Mouse (Mus musculus) left cerebral cortex, adult 2 months (tissue): ENCODE data around the gene Arpc3. TPM values are rescaled to one million over a fixed set of nuclear protein-coding genes. Genes with fewer than 3 reads are reported as not detected.

ENCODE experiments used
- DNase-seq, 2 experiments: peaks; one replicate each; pipeline ENCODE4 v3.0.0; 2021 to 2022; ENCODE audit warnings: low spot score in 2 of 2, mixed read lengths in 1 of 2; ENCODE audit errors: extremely low spot score in 1 of 2
- H3K27ac ChIP-seq: fragments of 200-600 bp; 2 replicates; pipeline ENCODE4 v1.8.1; 2022
- H3K4me3 ChIP-seq: fragments of 200-600 bp; 2 replicates; pipeline ENCODE4 v1.8.1; 2022
- CTCF ChIP-seq: fragments of 200-600 bp; IDR thresholded peaks from 2 replicates; pipeline ENCODE4 v1.8.1; 2022; ENCODE audit warnings: antibody characterized with exemption, mild to moderate bottlenecking, moderate library complexity
- intact Hi-C: fragments of 180-260 bp; cut with DNase I; formaldehyde crosslinking; loops from one replicate; pipeline ENCODE4 v1.15.1; 2025
- total RNA-seq, 2 experiments: library from RNA; stranded (reverse); gene quantifications; 2 replicates each; pipeline ENCODE4 v1.2.3; 2021

The Arpc3 gene
- total RNA-seq, 2 experiments from 2014 or later = 200 to 216 TPM

DNA sequence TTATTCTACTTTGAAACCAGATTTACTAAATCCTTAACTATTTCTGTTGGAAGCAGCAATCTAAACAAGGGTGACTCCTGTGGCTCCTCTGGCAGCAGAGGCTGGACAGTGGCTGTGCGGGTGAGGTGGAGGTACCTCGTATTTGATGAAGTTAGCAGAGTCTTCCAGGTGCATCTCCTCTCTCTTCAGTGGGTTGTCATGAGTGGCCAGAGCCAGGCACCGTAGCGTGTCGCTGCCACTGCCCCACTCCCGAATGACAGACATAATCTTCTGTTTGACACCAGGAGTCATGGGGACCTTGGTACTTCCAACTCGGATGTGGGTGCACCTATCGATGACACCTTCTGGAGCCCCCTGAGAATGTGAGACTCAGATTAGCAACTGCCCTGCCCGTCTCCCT lies 69.8 kb downstream of the Arpc3 start:
- intact Hi-C loops = no loop called here
- H3K27ac ChIP-seq = no peak overlapping the region
- DNase-seq = no peak
- H3K4me3 ChIP-seq = no peak overlapping the region
- no peak for TF ChIP-seq CTCF

Other genes with a start within 250 kb of the Arpc3 start
- gene Ppp1cc, start 233.6 kb upstream of the Arpc3 start, total RNA-seq = 100 to 1,000 TPM; 176 to 195 TPM
- 1 to 10 TPM; 2.1 to 2.2 TPM for gene Hvcn1, start 185.1 kb upstream of the Arpc3 start, total RNA-seq
- gene Tctn1, start 127.4 kb upstream of the Arpc3 start, total RNA-seq = 10 to 100 TPM; 13.5 to 13.7 TPM
- gene Pptc7, start 107.5 kb upstream of the Arpc3 start, total RNA-seq = 10 to 100 TPM; 41.2 to 42.5 TPM
- 1 to 10 TPM; 3.1 to 4.0 TPM for gene Rad9b, start 37.6 kb upstream of the Arpc3 start, total RNA-seq
- gene Vps29, start 37.5 kb upstream of the Arpc3 start, total RNA-seq = 100 to 1,000 TPM; 180 to 190 TPM
- gene Gpn3, start 20.0 kb upstream of the Arpc3 start, total RNA-seq = 10 to 100 TPM; 24.9 to 27.5 TPM
- 10 to 100 TPM; 68.0 to 73.4 TPM for gene Fam216a, start 19.5 kb upstream of the Arpc3 start, total RNA-seq
- 10 to 100 TPM; 28.6 to 29.5 TPM for gene Anapc7, start 29.8 kb downstream of the Arpc3 start, total RNA-seq
- gene Atp2a2, start 110.3 kb downstream of the Arpc3 start, total RNA-seq = 100 to 1,000 TPM; 670 to 735 TPM
- 10 to 100 TPM; 46.4 to 49.2 TPM for gene Ift81, start 222.6 kb downstream of the Arpc3 start, total RNA-seq